Mouse (Mus musculus): Measurements from ENCODE around the gene Junb. TPM values are rescaled to one million over a fixed set of nuclear protein-coding genes. Genes with fewer than 3 reads are reported as not detected.
A peak's percentile ranks its signal among the peaks of the same experiment; 100 is the strongest.

Junb gene
- polyA plus RNA-seq, 1 experiment from 2014 or later: 18.2 TPM

GRCm38 (mm10) chr8:85013230-85013840 is 34.8 kb upstream of the Junb start:
- ATAC-seq (ENCODE audit: insufficient read depth): 0 out of 2 replicates have a peak, but pooled peaks have one; percentile 16
- H3K4me2 ChIP-seq: peak overlapping the region; percentile 63
- no peak overlapping the region for H3K27ac ChIP-seq (replicated peaks)
- 5% methylated on average over 26 of the region's 26 CpGs for WGBS (ENCODE audit: insufficient replicate concordance)
- peaks cover 8% of the 10 kb centered on the region for H3K36me3 ChIP-seq (replicated peaks)
- H3K27me3 ChIP-seq: peaks cover 67% of the 10 kb centered on the region
- H3K9me3 ChIP-seq (replicated peaks): no peaks in the 10 kb centered on the region
- peak overlapping the region; percentile 11; the same call in 1 of the 2 replicates for H3K4me3 ChIP-seq (replicated peaks)
- no peak overlapping the region for H3K9ac ChIP-seq
- H3K4me1 ChIP-seq (replicated peaks): peaks cover 6% of the 10 kb centered on the region

DNA sequence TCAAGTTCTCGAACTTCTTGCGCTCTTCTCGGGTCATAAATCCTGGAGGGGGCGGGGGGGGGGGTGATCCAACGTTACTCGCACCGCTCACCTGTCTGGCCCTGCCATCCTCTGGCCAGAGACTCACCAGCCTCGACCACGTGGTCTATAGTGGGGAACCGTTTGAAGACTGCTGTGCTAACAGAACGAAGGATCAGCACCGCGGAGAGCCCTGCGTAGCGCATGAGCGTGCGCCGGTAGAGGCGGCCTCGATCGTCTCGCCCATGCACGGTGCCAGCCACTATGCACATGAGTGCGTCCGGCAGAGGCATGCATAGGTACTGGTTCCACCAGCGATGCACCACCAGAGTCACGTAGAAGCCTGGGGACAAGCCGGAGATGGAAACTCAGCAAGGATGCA is 32.7 kb upstream of the Junb start:
- Histone ChIP-seq H3K9ac (no peak overlapping the region), H3K4me2 (no peak overlapping the region), H3K4me3 (replicated peaks) (no peak overlapping the region), H3K27me3 (peaks cover 84% of the 10 kb centered on the region), H3K9me3 (replicated peaks) (no peaks in the 10 kb centered on the region), H3K4me1 (replicated peaks) (peaks cover 11% of the 10 kb centered on the region), H3K27ac (replicated peaks) (no peak overlapping the region), H3K36me3 (replicated peaks) (no peaks in the 10 kb centered on the region)
- 14% methylated on average over 28 of the region's 28 CpGs for WGBS (ENCODE audit: insufficient replicate concordance)
- ATAC-seq (ENCODE audit: insufficient read depth): no peak

DNA sequence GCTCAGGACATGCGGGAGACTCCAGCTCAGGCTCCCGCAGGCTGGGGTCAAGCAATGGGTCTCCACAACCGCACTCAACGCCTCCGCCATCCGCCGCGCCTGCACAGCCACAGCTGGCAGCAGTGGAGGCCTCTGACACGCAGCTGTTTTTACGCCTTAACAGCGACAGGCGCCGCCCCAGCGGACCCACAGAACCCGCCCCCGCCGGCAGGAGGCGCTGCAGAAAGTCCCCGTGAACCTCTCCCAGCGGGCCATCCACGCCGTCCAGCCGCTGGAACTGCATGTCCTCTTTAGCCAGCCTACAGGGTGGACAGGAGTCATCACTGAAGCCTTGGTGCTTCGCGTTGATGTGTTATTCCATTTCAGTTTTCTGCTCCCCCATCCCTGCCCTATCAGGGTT is 29.2 kb upstream of the Junb start:
- no peaks in the 10 kb centered on the region for H3K9me3 ChIP-seq (replicated peaks)
- H3K27me3 ChIP-seq: peaks cover 60% of the 10 kb centered on the region
- H3K36me3 ChIP-seq (replicated peaks): no peaks in the 10 kb centered on the region
- H3K4me1 ChIP-seq (replicated peaks): peaks cover 5% of the 10 kb centered on the region; the same call in 1 of the 2 replicates
- H3K4me3 ChIP-seq (replicated peaks): no peak overlapping the region
- H3K27ac ChIP-seq (replicated peaks): no peak overlapping the region
- H3K9ac ChIP-seq: no peak overlapping the region
- no peak for ATAC-seq (ENCODE audit: insufficient read depth)
- 21% methylated on average over 25 of the region's 25 CpGs for WGBS (ENCODE audit: insufficient replicate concordance)
- H3K4me2 ChIP-seq: no peak overlapping the region

DNA sequence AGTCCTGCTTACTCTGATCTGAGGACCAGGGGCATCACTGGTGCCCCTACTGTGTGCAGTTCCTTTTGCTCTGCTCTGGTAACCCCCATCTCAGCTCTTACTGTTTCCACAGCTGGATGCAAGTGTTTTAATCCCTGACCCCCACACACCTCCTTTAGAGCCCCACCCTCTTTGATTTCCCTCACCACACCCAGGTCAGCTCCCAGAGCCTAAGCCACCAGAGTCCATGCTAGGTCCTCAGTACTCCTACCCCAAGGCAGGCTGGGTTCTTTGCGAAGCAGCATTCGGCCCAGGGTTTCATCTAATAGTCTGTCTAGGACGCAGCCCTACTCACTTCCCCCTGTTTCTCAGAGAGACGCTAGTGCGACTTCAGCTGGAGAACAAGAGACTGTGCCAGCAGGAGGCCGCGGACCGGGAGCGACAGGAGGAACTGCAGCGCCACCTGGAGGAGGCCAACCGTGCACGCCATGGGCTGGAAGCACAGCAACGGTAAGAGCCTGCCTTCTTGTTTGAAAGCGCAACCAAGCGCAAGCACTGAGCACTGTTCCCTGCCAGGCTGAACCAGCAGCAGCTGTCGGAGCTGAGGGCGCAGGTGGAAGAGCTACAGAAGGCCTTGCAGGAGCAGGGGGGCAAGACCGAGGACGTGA is 19.3 kb upstream of the Junb start:
- Histone ChIP-seq H3K4me3 (replicated peaks) (no peak overlapping the region), H3K9ac (no peak overlapping the region), H3K4me1 (replicated peaks) (peaks cover 13% of the 10 kb centered on the region), H3K36me3 (replicated peaks) (no peaks in the 10 kb centered on the region), H3K27me3 (peaks cover 9% of the 10 kb centered on the region; the same call in 1 of the 2 replicates), H3K9me3 (replicated peaks) (no peaks in the 10 kb centered on the region), H3K27ac (replicated peaks) (no peak overlapping the region), H3K4me2 (peak overlapping the region; percentile 44)
- peak; percentile 56 for ATAC-seq (ENCODE audit: insufficient read depth)
- 4% methylated on average over 19 of the region's 19 CpGs for WGBS (ENCODE audit: insufficient replicate concordance)

DNA sequence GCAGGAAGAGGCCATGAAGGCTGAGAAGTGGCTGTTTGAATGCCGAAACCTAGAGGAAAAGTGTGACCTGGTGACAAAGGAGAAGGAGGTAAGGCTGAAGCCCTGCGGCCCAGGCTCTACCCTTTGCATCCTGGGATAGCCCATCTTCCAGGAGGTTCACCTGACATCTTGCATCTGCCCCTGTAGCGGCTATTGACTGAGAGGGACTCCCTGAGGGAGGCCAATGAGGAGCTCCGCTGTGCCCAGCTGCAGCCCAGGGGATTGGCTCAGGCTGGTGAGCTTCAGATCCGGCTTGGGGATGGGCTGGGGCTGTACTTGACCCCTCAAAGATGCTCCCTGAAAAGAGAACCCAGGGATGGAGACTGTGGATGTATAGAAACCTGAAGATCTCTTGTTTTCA is 18.5 kb upstream of the Junb start:
- ATAC-seq (ENCODE audit: insufficient read depth): no peak
- Histone ChIP-seq H3K9me3 (replicated peaks) (no peaks in the 10 kb centered on the region), H3K9ac (no peak overlapping the region), H3K4me1 (replicated peaks) (peaks cover 13% of the 10 kb centered on the region), H3K27ac (replicated peaks) (no peak overlapping the region), H3K4me3 (replicated peaks) (no peak overlapping the region), H3K27me3 (peaks cover 9% of the 10 kb centered on the region; the same call in 1 of the 2 replicates), H3K36me3 (replicated peaks) (no peaks in the 10 kb centered on the region), H3K4me2 (no peak overlapping the region)
- 79% methylated on average over 5 of the region's 5 CpGs for WGBS (ENCODE audit: insufficient replicate concordance)

GRCm38 (mm10) chr8:84995680-84996079 is 17.2 kb upstream of the Junb start:
- H3K9ac ChIP-seq: no peak overlapping the region
- H3K27ac ChIP-seq (replicated peaks): no peak overlapping the region
- peaks cover 21% of the 10 kb centered on the region for H3K4me1 ChIP-seq (replicated peaks)
- ATAC-seq (ENCODE audit: insufficient read depth): no peak
- H3K4me3 ChIP-seq (replicated peaks): no peak overlapping the region
- H3K4me2 ChIP-seq: no peak overlapping the region
- no peaks in the 10 kb centered on the region for H3K9me3 ChIP-seq (replicated peaks)
- peaks cover 9% of the 10 kb centered on the region; the same call in 1 of the 2 replicates for H3K27me3 ChIP-seq
- H3K36me3 ChIP-seq (replicated peaks): no peaks in the 10 kb centered on the region
- 65% methylated on average over 25 of the region's 25 CpGs for WGBS (ENCODE audit: insufficient replicate concordance)

DNA sequence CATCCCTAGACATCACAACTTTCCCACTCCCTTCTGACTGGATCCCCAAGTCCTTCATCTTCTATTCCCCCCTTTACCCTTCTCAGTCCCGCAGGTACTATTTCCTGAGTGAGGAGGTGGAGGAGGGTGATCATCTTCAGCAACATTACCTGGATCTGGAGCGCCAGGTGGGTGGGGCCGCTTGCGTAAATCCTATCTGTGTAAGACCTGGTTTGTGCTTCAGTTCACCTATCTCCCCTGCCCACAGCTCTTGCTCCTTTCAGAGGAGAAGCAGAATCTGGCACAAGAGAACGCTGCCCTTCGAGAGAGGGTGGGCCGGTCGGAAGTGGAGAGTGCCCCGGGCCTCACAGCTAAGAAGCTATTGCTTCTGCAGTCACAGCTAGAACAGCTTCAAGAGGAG is 15.9 kb upstream of the Junb start:
- Histone ChIP-seq H3K4me1 (replicated peaks) (peaks cover 31% of the 10 kb centered on the region), H3K4me2 (no peak overlapping the region), H3K4me3 (replicated peaks) (no peak overlapping the region), H3K27me3 (peaks cover 9% of the 10 kb centered on the region; the same call in 1 of the 2 replicates), H3K36me3 (replicated peaks) (no peaks in the 10 kb centered on the region), H3K27ac (replicated peaks) (no peak overlapping the region), H3K9ac (no peak overlapping the region), H3K9me3 (replicated peaks) (no peaks in the 10 kb centered on the region)
- ATAC-seq (ENCODE audit: insufficient read depth): no peak
- WGBS (ENCODE audit: insufficient replicate concordance): 78% methylated on average over 9 of the region's 9 CpGs

DNA sequence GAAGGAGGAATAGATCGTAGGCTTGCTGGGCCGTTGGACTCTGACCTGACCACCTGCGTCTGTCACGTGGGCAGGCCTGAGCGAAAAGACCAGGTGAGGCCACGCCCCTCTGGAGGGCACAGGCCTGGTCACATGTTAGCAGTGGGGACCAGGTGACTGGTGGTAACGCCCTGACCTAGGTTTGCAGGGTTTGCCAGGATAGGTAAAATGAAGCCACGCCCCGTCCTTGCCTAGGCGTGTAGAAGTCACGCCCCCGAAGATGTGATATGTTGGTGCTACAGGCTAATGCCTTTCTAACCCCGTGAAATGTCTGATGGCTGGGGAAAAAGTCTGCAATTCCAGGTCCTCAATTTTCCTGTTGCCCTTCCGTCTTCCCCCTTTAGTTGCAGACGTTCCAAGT is 12.3 kb upstream of the Junb start:
- H3K27ac ChIP-seq (replicated peaks): peak overlapping the region; percentile 85
- no peaks in the 10 kb centered on the region; the same call in 1 of the 2 replicates for H3K27me3 ChIP-seq
- WGBS (ENCODE audit: insufficient replicate concordance): 2% methylated on average over 15 of the region's 15 CpGs
- H3K4me2 ChIP-seq: peak overlapping the region; percentile 98
- no peaks in the 10 kb centered on the region for H3K9me3 ChIP-seq (replicated peaks)
- peaks cover 52% of the 10 kb centered on the region for H3K4me1 ChIP-seq (replicated peaks)
- ATAC-seq (ENCODE audit: insufficient read depth): peak; percentile 45
- H3K4me3 ChIP-seq (replicated peaks): peak overlapping the region; percentile 70
- H3K9ac ChIP-seq: peak overlapping the region; percentile 65; the same call in 1 of the 2 replicates
- H3K36me3 ChIP-seq (replicated peaks): no peaks in the 10 kb centered on the region

DNA sequence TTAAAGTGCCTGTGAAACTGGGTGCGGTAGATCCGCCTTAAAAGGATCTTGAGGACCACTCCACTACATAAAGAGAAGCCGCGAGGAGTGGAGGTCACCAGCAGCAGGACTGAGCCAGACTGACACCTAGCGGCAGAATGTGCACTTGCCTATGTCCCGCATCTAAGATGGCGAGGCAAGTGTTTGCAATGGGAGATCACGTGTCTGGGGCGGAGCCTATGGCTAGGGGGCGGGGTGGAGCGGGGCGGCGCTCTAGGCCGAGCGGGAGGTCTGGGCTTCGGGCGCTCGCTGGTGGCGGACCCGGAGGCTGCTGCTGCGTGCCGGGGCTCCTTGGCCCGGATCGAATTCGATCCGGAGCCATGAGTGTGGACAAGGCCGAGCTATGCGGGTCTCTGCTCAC is 11.8 kb upstream of the Junb start, which contains the start of gene Hook2:
Gene Hook2, plus strand, starts transcription at position 255 of the 400 bp plus-strand sequence.
- peaks cover 57% of the 10 kb centered on the region for H3K4me1 ChIP-seq (replicated peaks)
- peak within 1 kb of the TSS; percentile 98 for H3K4me2 ChIP-seq
- WGBS (ENCODE audit: insufficient replicate concordance): under 1% methylated on average over 28 of the region's 28 CpGs
- no peaks in the 10 kb centered on the region for H3K9me3 ChIP-seq (replicated peaks)
- H3K36me3 ChIP-seq (replicated peaks): no peaks in the 10 kb centered on the region
- peak within 1 kb of the TSS; percentile 74 for H3K9ac ChIP-seq
- H3K27me3 ChIP-seq: no peaks in the 10 kb centered on the region
- peak; percentile 85 for ATAC-seq (ENCODE audit: insufficient read depth)
- peak within 1 kb of the TSS; percentile 70 for H3K4me3 ChIP-seq (replicated peaks)
- peak within 1 kb of the TSS; percentile 89 for H3K27ac ChIP-seq (replicated peaks)

GRCm38 (mm10) chr8:84989810-84990209 is 11.3 kb upstream of the Junb start:
- ATAC-seq (ENCODE audit: insufficient read depth): peak; percentile 69
- H3K4me2 ChIP-seq: peak overlapping the region; percentile 98
- H3K9ac ChIP-seq: peak overlapping the region; percentile 74
- no peaks in the 10 kb centered on the region for H3K27me3 ChIP-seq
- H3K36me3 ChIP-seq (replicated peaks): no peaks in the 10 kb centered on the region
- under 1% methylated on average over 15 of the region's 15 CpGs for WGBS (ENCODE audit: insufficient replicate concordance)
- peak overlapping the region; percentile 70 for H3K4me3 ChIP-seq (replicated peaks)
- peaks cover 62% of the 10 kb centered on the region for H3K4me1 ChIP-seq (replicated peaks)
- peak overlapping the region; percentile 89 for H3K27ac ChIP-seq (replicated peaks)
- no peaks in the 10 kb centered on the region for H3K9me3 ChIP-seq (replicated peaks)

DNA sequence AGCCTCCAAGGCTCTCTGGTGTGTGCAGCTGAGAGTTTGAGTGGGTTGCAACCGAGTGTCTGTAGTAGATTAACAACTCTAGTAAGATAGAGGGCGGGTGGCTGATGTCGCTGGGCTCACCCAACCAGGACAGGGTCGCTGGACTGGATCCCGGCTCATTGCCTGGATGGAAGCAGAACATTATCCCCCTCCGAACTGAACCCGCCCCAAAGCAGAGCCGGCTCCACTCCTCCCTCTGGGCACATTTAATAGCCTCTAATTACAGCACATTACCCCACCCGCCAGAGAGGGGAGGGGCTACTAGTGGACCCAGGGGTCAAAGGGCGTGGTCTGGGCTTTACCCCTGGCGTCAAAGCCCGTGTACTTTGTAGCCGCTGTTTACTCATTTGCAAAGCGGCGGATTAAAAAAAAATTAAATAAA is 10.8 kb upstream of the Junb start:
- H3K4me1 ChIP-seq (replicated peaks): peaks cover 67% of the 10 kb centered on the region
- H3K27me3 ChIP-seq: no peaks in the 10 kb centered on the region
- ATAC-seq (ENCODE audit: insufficient read depth): no peak
- WGBS (ENCODE audit: insufficient replicate concordance): 4% methylated on average over 15 of the region's 15 CpGs
- peak overlapping the region; percentile 89 for H3K27ac ChIP-seq (replicated peaks)
- peak overlapping the region; percentile 98 for H3K4me2 ChIP-seq
- H3K4me3 ChIP-seq (replicated peaks): peak overlapping the region; percentile 70
- no peaks in the 10 kb centered on the region for H3K36me3 ChIP-seq (replicated peaks)
- H3K9me3 ChIP-seq (replicated peaks): no peaks in the 10 kb centered on the region
- H3K9ac ChIP-seq: peak overlapping the region; percentile 74
